Mouse (Mus musculus) CH12.LX (cell line): Measurements from ENCODE around the gene Rft1.

ENCODE experiments used
- CTCF ChIP-seq, 2 experiments: IDR thresholded peaks in 1 of 2; conservative IDR thresholded peaks in 1 of 2; 2 replicates each; pipeline ENCODE4 v1.5.1; 2011 to 2012; ENCODE audit warnings: low read depth in 2 of 2, low read length in 2 of 2, improper control_type of control experiment in 1 of 2, inconsistent platforms in 1 of 2, mild to moderate bottlenecking in 1 of 2, moderate library complexity in 1 of 2
- EP300 ChIP-seq: IDR thresholded peaks from 2 replicates; pipeline ENCODE4 v1.6.1; 2011; ENCODE audit warnings: low read length, improper control_type of control experiment
- HCFC1 ChIP-seq: IDR thresholded peaks from 2 replicates; pipeline ENCODE4 v1.6.1; 2012; ENCODE audit warnings: low read depth, mild to moderate bottlenecking, inconsistent platforms, low read length, improper control_type of control experiment
- MAZ ChIP-seq: IDR thresholded peaks from 2 replicates; pipeline ENCODE4 v1.6.1; 2012; ENCODE audit warnings: low read depth, mild to moderate bottlenecking, inconsistent platforms, low read length, improper control_type of control experiment, moderate library complexity
- POLR2A ChIP-seq: IDR thresholded peaks from 2 replicates; pipeline ENCODE4 v1.6.1; 2011; ENCODE audit warnings: low read depth, mild to moderate bottlenecking, improper control_type of control experiment, low read length
- POLR2AphosphoS2 ChIP-seq: IDR thresholded peaks from 2 replicates; pipeline ENCODE4 v1.6.1; 2011; ENCODE audit warnings: low read depth, low read length, improper control_type of control experiment
- SIN3A ChIP-seq: IDR thresholded peaks from 2 replicates; pipeline ENCODE4 v1.6.1; 2012; ENCODE audit warnings: low read length, improper control_type of control experiment, inconsistent platforms
- SMC3 ChIP-seq: IDR thresholded peaks from 2 replicates; pipeline ENCODE4 v1.6.1; 2011; ENCODE audit warnings: low read depth, low read length, improper control_type of control experiment
- TCF12 ChIP-seq: IDR thresholded peaks from 2 replicates; pipeline ENCODE4 v1.6.1; 2014; ENCODE audit warnings: low read depth, mild to moderate bottlenecking, inconsistent platforms, low read length, improper control_type of control experiment
- ZNF384 ChIP-seq: IDR thresholded peaks from 2 replicates; pipeline ENCODE4 v1.6.1; 2012; ENCODE audit warnings: low read depth, low read length, improper control_type of control experiment, inconsistent platforms

GRCm38 (mm10) chr14:30674947-30675346 is 20.8 kb downstream of the Rft1 start:
- no peak for TF ChIP-seq CTCF (conservative IDR thresholded peaks at IDR 0.05 in 1 of 2, IDR thresholded peaks at IDR 0.05 in 1 of 2; ENCODE audit: low read depth in 2 of 2, low read length in 2 of 2)
- no peak for TF ChIP-seq POLR2A
- TF ChIP-seq EP300: no peak
- no peak for TF ChIP-seq SMC3
- no peak for TF ChIP-seq POLR2AphosphoS2
- TF ChIP-seq TCF12: no peak
- no peak for TF ChIP-seq MAZ
- no peak for TF ChIP-seq SIN3A
- TF ChIP-seq ZNF384: no peak
- no peak for TF ChIP-seq HCFC1
